Mouse (Mus musculus): ENCODE measurements around the gene Cntn5.

DNA sequence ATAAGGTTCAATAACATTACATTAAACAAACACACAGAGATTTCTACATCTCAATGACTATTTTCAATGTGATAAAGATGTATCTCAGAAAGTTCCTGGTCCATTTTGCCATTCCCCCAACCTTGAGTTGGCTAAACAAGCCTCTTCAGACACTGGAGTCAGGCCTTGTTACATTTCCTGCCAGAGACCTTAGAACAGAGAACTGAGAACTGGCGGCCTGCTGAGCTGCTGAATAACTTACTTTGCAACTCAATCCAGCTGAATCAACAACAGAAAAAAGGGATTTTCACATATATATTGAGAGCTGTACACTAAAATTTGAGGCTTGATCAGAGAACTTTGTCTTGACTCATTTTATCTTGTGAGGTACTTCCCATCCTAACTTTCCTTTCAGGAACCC, 24.8 kb downstream of the Cntn5 start:
- TF ChIP-seq CTCF (IDR thresholded peaks at IDR 0.05; ENCODE audit: extremely low read depth, insufficient read depth, insufficient read length, insufficient replicate concordance) (no peak), POLR2A (IDR thresholded peaks at IDR 0.05; ENCODE audit: low read depth, low read length) (no peak)

Measured in spleen, adult 2 months (tissue).